Mouse (Mus musculus): ENCODE measurements around the gene Kalrn. TPM values are rescaled to one million over a fixed set of nuclear protein-coding genes. Genes with fewer than 3 reads are reported as not detected.

Kalrn gene
- polyA plus RNA-seq, 1 experiment from 2014 or later = 2.8 TPM

GRCm38 (mm10) chr16:33995496-33995895 is 577.8 kb downstream of the Kalrn start:
- no peak for DNase-seq (ENCODE audit: low spot score)

- DNase-seq (ENCODE audit: low spot score) = no peak
These were observed 579.0 kb downstream of the Kalrn start for GRCm38 (mm10) chr16:33994321-33994720.

- DNase-seq (ENCODE audit: low spot score) = no peak
These were observed 582.6 kb downstream of the Kalrn start for GRCm38 (mm10) chr16:33990712-33991111.

GRCm38 (mm10) chr16:33989106-33989505 is 584.2 kb downstream of the Kalrn start:
- no peak for DNase-seq (ENCODE audit: low spot score)

- peak; percentile 74 for DNase-seq (ENCODE audit: low spot score)
These were observed 584.8 kb downstream of the Kalrn start for GRCm38 (mm10) chr16:33988358-33989012.

- no peak for DNase-seq (ENCODE audit: low spot score)
These were observed 586.3 kb downstream of the Kalrn start for GRCm38 (mm10) chr16:33986993-33987392.

GRCm38 (mm10) chr16:33985372-33985771 is 588.0 kb downstream of the Kalrn start:
- DNase-seq (ENCODE audit: low spot score) = no peak

GRCm38 (mm10) chr16:33983712-33984111 is 589.6 kb downstream of the Kalrn start:
- no peak for DNase-seq (ENCODE audit: low spot score)

GRCm38 (mm10) chr16:33979855-33980254 is 593.5 kb downstream of the Kalrn start:
- no peak for DNase-seq (ENCODE audit: low spot score)

GRCm38 (mm10) chr16:33967283-33967640 is 606.1 kb downstream of the Kalrn start:
- peak; percentile 8 for DNase-seq (ENCODE audit: low spot score)

GRCm38 (mm10) chr16:33966538-33967282 is 606.6 kb downstream of the Kalrn start, which contains the start of gene Umps:
Gene Umps, minus strand, starts transcription at chr16:33967038.
- DNase-seq (ENCODE audit: low spot score) = peak; percentile 88

GRCm38 (mm10) chr16:33965878-33966537 is 607.3 kb downstream of the Kalrn start:
- peak; percentile 21 for DNase-seq (ENCODE audit: low spot score)

- DNase-seq (ENCODE audit: low spot score) = no peak
These were observed 609.8 kb downstream of the Kalrn start for GRCm38 (mm10) chr16:33963509-33963908.

- DNase-seq (ENCODE audit: low spot score) = no peak
These were observed 618.5 kb downstream of the Kalrn start for GRCm38 (mm10) chr16:33954793-33955192.

GRCm38 (mm10) chr16:33953008-33953407 is 620.3 kb downstream of the Kalrn start:
- no peak for DNase-seq (ENCODE audit: low spot score)

GRCm38 (mm10) chr16:33950830-33951229 is 622.5 kb downstream of the Kalrn start:
- peak; percentile 71 for DNase-seq (ENCODE audit: low spot score)

- no peak for DNase-seq (ENCODE audit: low spot score)
These were observed 622.9 kb downstream of the Kalrn start for GRCm38 (mm10) chr16:33950386-33950785.

GRCm38 (mm10) chr16:33947664-33948571 is 625.4 kb downstream of the Kalrn start:
- no peak for DNase-seq (ENCODE audit: low spot score)

- DNase-seq (ENCODE audit: low spot score) = no peak
These were observed 627.3 kb downstream of the Kalrn start for GRCm38 (mm10) chr16:33946021-33946420.

GRCm38 (mm10) chr16:33944772-33945171 is 628.6 kb downstream of the Kalrn start:
- DNase-seq (ENCODE audit: low spot score) = no peak

- no peak for DNase-seq (ENCODE audit: low spot score)
These were observed 629.2 kb downstream of the Kalrn start for GRCm38 (mm10) chr16:33944126-33944525.

Measured in thymus, postnatal 0 days (tissue).